Mouse (Mus musculus) lung, adult 2 months (tissue): Measurements from ENCODE around the gene Nxf7.

ENCODE experiments used
- CTCF ChIP-seq: fragments of 200-500 bp; IDR thresholded peaks from 2 replicates; pipeline ENCODE4 v1.5.1; 2011; ENCODE audit warnings: mild to moderate bottlenecking, low read length, control low read depth; ENCODE audit not compliant: insufficient read depth
- POLR2A ChIP-seq: fragments of 200-500 bp; IDR thresholded peaks from 2 replicates; pipeline ENCODE4 v1.6.1; 2011; ENCODE audit warnings: low read depth, mild to moderate bottlenecking, control low read depth, low read length, borderline replicate concordance; ENCODE audit errors: extremely low read depth

DNA sequence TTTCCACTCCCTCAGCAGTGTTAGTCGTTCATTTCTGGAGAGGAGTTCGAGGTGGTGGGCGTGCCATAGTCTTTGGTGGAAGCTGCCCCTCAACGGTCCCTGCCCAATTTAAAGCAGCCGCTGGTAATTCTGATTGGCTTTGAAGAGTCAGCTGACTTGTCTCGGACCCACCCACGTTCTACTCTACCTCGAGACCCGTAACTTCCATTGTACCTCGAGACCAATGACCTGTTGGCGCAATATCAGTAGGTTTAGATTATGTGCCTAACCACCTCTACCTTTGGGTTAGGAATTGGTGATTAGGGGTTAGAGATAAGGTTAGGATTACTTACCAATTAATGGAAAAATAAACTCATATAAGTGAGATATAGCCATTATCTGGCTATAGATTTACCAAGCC lies 29.0 kb upstream of the Nxf7 start, which contains the start of gene Prame:
- TF ChIP-seq CTCF (no peak), POLR2A (no peak)
